Mouse (Mus musculus): ENCODE results near the gene Krt28. TPM values are rescaled to one million over a fixed set of nuclear protein-coding genes. Genes with fewer than 3 reads are reported as not detected.
A peak's percentile ranks its signal among the peaks of the same experiment; 100 is the strongest.

Krt28 gene
- polyA plus RNA-seq, 1 experiment from 2014 or later, result 0.17 TPM

GRCm38 (mm10) chr11:99413247-99413646 is 38.5 kb upstream of the Krt28 start:
- DNase-seq (ENCODE audit: low spot score), result peak; percentile 72
- Histone ChIP-seq H3K4me1 (ENCODE audit: insufficient read depth, low read depth, low read length) (no peaks in the 10 kb centered on the region), H3K9me3 (ENCODE audit: low read length) (no peaks in the 10 kb centered on the region), H3K27me3 (replicated peaks; ENCODE audit: insufficient read depth, low read length) (no peaks in the 10 kb centered on the region), H3K4me3 (ENCODE audit: low read depth, low read length) (no peak overlapping the region), H3K4me2 (replicated peaks; ENCODE audit: low read depth, low read length) (no peak overlapping the region), H3K36me3 (ENCODE audit: insufficient read depth, low read length) (no peaks in the 10 kb centered on the region), H3K27ac (ENCODE audit: low read length) (no peak overlapping the region), H3K9ac (replicated peaks; ENCODE audit: low read depth) (no peak overlapping the region)
- no peak for TF ChIP-seq EP300 (IDR thresholded peaks at IDR 0.05)
- peak; percentile 75 for TF ChIP-seq CTCF (IDR thresholded peaks at IDR 0.05)
- ATAC-seq, result no peak
- 14% methylated on average over 6 of the region's 6 CpGs for WGBS

- peak; percentile 38; the same call in 1 of the 2 replicates for ATAC-seq
- peak; percentile 75 for DNase-seq (ENCODE audit: low spot score)
- H3K4me1 ChIP-seq (ENCODE audit: insufficient read depth, low read depth, low read length), result no peaks in the 10 kb centered on the region
- 48% methylated on average over 10 of the region's 10 CpGs for WGBS
- no peak overlapping the region for H3K9ac ChIP-seq (replicated peaks; ENCODE audit: low read depth)
- H3K4me2 ChIP-seq (replicated peaks; ENCODE audit: low read depth, low read length), result no peak overlapping the region
- H3K4me3 ChIP-seq (ENCODE audit: low read depth, low read length), result no peak overlapping the region
- TF ChIP-seq EP300 (IDR thresholded peaks at IDR 0.05), result peak; percentile 36; the same call in 1 of the 2 replicates
- no peak for TF ChIP-seq CTCF (IDR thresholded peaks at IDR 0.05)
- no peaks in the 10 kb centered on the region for H3K36me3 ChIP-seq (ENCODE audit: insufficient read depth, low read length)
- no peaks in the 10 kb centered on the region for H3K27me3 ChIP-seq (replicated peaks; ENCODE audit: insufficient read depth, low read length)
- no peaks in the 10 kb centered on the region for H3K9me3 ChIP-seq (ENCODE audit: low read length)
- no peak overlapping the region for H3K27ac ChIP-seq (ENCODE audit: low read length)
These were observed 31.5 kb upstream of the Krt28 start for GRCm38 (mm10) chr11:99406186-99406585.

GRCm38 (mm10) chr11:99399956-99400549 is 25.4 kb upstream of the Krt28 start:
- ATAC-seq, result no peak
- WGBS, result 79% methylated on average over 13 of the region's 13 CpGs

GRCm38 (mm10) chr11:99398832-99399231 is 24.1 kb upstream of the Krt28 start:
- H3K9ac ChIP-seq (replicated peaks; ENCODE audit: low read depth), result no peak overlapping the region
- DNase-seq (ENCODE audit: low spot score) (no peak), ATAC-seq (no peak)
- no peaks in the 10 kb centered on the region for H3K36me3 ChIP-seq (ENCODE audit: insufficient read depth, low read length)
- no peak overlapping the region for H3K27ac ChIP-seq (ENCODE audit: low read length)
- TF ChIP-seq CTCF (IDR thresholded peaks at IDR 0.05) (no peak), EP300 (IDR thresholded peaks at IDR 0.05) (no peak)
- no peaks in the 10 kb centered on the region for H3K4me1 ChIP-seq (ENCODE audit: insufficient read depth, low read depth, low read length)
- no peaks in the 10 kb centered on the region; the same call in 1 of the 2 replicates for H3K27me3 ChIP-seq (replicated peaks; ENCODE audit: insufficient read depth, low read length)
- no peak overlapping the region for H3K4me3 ChIP-seq (ENCODE audit: low read depth, low read length)
- H3K9me3 ChIP-seq (ENCODE audit: low read length), result no peaks in the 10 kb centered on the region
- WGBS, result 55% methylated on average over 7 of the region's 8 CpGs
- H3K4me2 ChIP-seq (replicated peaks; ENCODE audit: low read depth, low read length), result no peak overlapping the region

More at GRCm38 (mm10) chr11:99399956-99400549, 25.4 kb upstream of the Krt28 start:
- DNase-seq (ENCODE audit: low spot score), result no peak
- no peak overlapping the region for H3K4me2 ChIP-seq (replicated peaks; ENCODE audit: low read depth, low read length)
- no peak overlapping the region for H3K4me3 ChIP-seq (ENCODE audit: low read depth, low read length)
- no peak for TF ChIP-seq CTCF (IDR thresholded peaks at IDR 0.05)
- TF ChIP-seq EP300 (IDR thresholded peaks at IDR 0.05), result no peak
- no peak overlapping the region for H3K9ac ChIP-seq (replicated peaks; ENCODE audit: low read depth)
- H3K4me1 ChIP-seq (ENCODE audit: insufficient read depth, low read depth, low read length), result no peaks in the 10 kb centered on the region
- H3K27ac ChIP-seq (ENCODE audit: low read length), result no peak overlapping the region
- no peaks in the 10 kb centered on the region; the same call in 1 of the 2 replicates for H3K27me3 ChIP-seq (replicated peaks; ENCODE audit: insufficient read depth, low read length)
- H3K36me3 ChIP-seq (ENCODE audit: insufficient read depth, low read length), result no peaks in the 10 kb centered on the region
- no peaks in the 10 kb centered on the region for H3K9me3 ChIP-seq (ENCODE audit: low read length)

- Histone ChIP-seq H3K36me3 (ENCODE audit: insufficient read depth, low read length) (no peaks in the 10 kb centered on the region), H3K27ac (ENCODE audit: low read length) (no peak overlapping the region), H3K9me3 (ENCODE audit: low read length) (no peaks in the 10 kb centered on the region), H3K4me3 (ENCODE audit: low read depth, low read length) (no peak overlapping the region), H3K4me1 (ENCODE audit: insufficient read depth, low read depth, low read length) (no peaks in the 10 kb centered on the region), H3K27me3 (replicated peaks; ENCODE audit: insufficient read depth, low read length) (no peaks in the 10 kb centered on the region; the same call in 1 of the 2 replicates), H3K4me2 (replicated peaks; ENCODE audit: low read depth, low read length) (no peak overlapping the region), H3K9ac (replicated peaks; ENCODE audit: low read depth) (no peak overlapping the region)
- 46% methylated on average over 3 of the region's 3 CpGs for WGBS
- DNase-seq (ENCODE audit: low spot score) (no peak), ATAC-seq (no peak)
- TF ChIP-seq EP300 (IDR thresholded peaks at IDR 0.05) (no peak), CTCF (IDR thresholded peaks at IDR 0.05) (no peak)
These were observed 23.4 kb upstream of the Krt28 start for GRCm38 (mm10) chr11:99398084-99398483.

GRCm38 (mm10) chr11:99396661-99397060 is 22.0 kb upstream of the Krt28 start:
- Histone ChIP-seq H3K4me1 (ENCODE audit: insufficient read depth, low read depth, low read length) (no peaks in the 10 kb centered on the region), H3K9me3 (ENCODE audit: low read length) (no peaks in the 10 kb centered on the region), H3K4me3 (ENCODE audit: low read depth, low read length) (no peak overlapping the region), H3K4me2 (replicated peaks; ENCODE audit: low read depth, low read length) (no peak overlapping the region), H3K36me3 (ENCODE audit: insufficient read depth, low read length) (no peaks in the 10 kb centered on the region), H3K9ac (replicated peaks; ENCODE audit: low read depth) (no peak overlapping the region), H3K27me3 (replicated peaks; ENCODE audit: insufficient read depth, low read length) (no peaks in the 10 kb centered on the region; the same call in 1 of the 2 replicates), H3K27ac (ENCODE audit: low read length) (no peak overlapping the region)
- no peak for ATAC-seq
- WGBS, result 82% methylated on average over 2 of the region's 2 CpGs
- DNase-seq (ENCODE audit: low spot score), result no peak
- TF ChIP-seq CTCF (IDR thresholded peaks at IDR 0.05) (no peak), EP300 (IDR thresholded peaks at IDR 0.05) (no peak)
